Mouse (Mus musculus): ENCODE data around the gene Nup62cl. TPM values are rescaled to one million over a fixed set of nuclear protein-coding genes. Genes with fewer than 3 reads are reported as not detected.

Gene Nup62cl
- polyA plus RNA-seq, 1 experiment from 2014 or later, result 1.9 TPM

Other genes with a start within 250 kb of the Nup62cl start
- gene Morc4, start 191.0 kb downstream of the Nup62cl start, polyA plus RNA-seq (2014; fragmentation: Nextera tagmentation; extraction: Ambion mirVana), result 8.1 and 9.0 TPM in 2 replicates
- gene Rbm41, start 64.1 kb downstream of the Nup62cl start, polyA plus RNA-seq (2014; fragmentation: Nextera tagmentation; extraction: Ambion mirVana), result 8.5 and 9.4 TPM in 2 replicates
- not detected in 2 replicates for gene Pih1h3b, start 167 bp upstream of the Nup62cl start, polyA plus RNA-seq (2014; fragmentation: Nextera tagmentation; extraction: Ambion mirVana)

Data from midbrain, embryonic 11.5 days (tissue).